Mouse (Mus musculus) heart, embryonic 14.5 days (tissue): ENCODE data around the gene Trim9. TPM values are rescaled to one million over a fixed set of nuclear protein-coding genes. Genes with fewer than 3 reads are reported as not detected.

Experiments
- ATAC-seq: fragments of 200-750 bp; cut with Nextera tagmentation; 2 replicates; pipeline ENCODE4 v1.8.0; 2017; ENCODE audit warnings: low read depth, moderate TSS enrichment; ENCODE audit not compliant: insufficient number of reproducible peaks, insufficient read depth, low FRiP score
- H3K27ac ChIP-seq, 2 experiments: fragments of 200-500 bp in 1 of 2; fragments of 300-500 bp in 1 of 2; sonication (generic) in 1 of 2; replicated peaks in 1 of 2; 2 replicates each; pipeline ENCODE4 v1.5.1; 2012 to 2014; ENCODE audit warnings: low read depth in 2 of 2, low read length in 2 of 2, control low read depth in 1 of 2, mild to moderate bottlenecking in 1 of 2, mixed read lengths in 1 of 2; ENCODE audit not compliant: control insufficient read depth in 1 of 2, insufficient read depth in 1 of 2
- H3K27me3 ChIP-seq: fragments of 300-500 bp; sonication (generic); 2 replicates; pipeline ENCODE4 v1.6.1; 2014; ENCODE audit warnings: mild to moderate bottlenecking, low read length, control low read depth; ENCODE audit not compliant: control insufficient read depth, insufficient read depth
- H3K36me3 ChIP-seq: fragments of 300-500 bp; sonication (generic); 2 replicates; pipeline ENCODE4 v1.6.1; 2014; ENCODE audit warnings: mild to moderate bottlenecking, control low read depth, low read length, mixed read lengths; ENCODE audit not compliant: control insufficient read depth, insufficient read depth
- H3K4me1 ChIP-seq, 2 experiments: fragments of 200-500 bp in 1 of 2; fragments of 300-500 bp in 1 of 2; sonication (generic) in 1 of 2; 2 replicates each; pipeline ENCODE4 v1.6.1; 2012 to 2014; ENCODE audit warnings: low read length in 2 of 2, control low read depth in 1 of 2, mixed read lengths in 1 of 2; ENCODE audit not compliant: control insufficient read depth in 2 of 2, insufficient read depth in 2 of 2
- H3K4me2 ChIP-seq: fragments of 300-500 bp; sonication (generic); 2 replicates; pipeline ENCODE4 v1.6.1; 2014; ENCODE audit warnings: mild to moderate bottlenecking, low read length
- H3K4me3 ChIP-seq, 2 experiments: fragments of 200-500 bp in 1 of 2; fragments of 300-500 bp in 1 of 2; sonication (generic) in 1 of 2; 2 replicates each; pipeline ENCODE4 v1.5.1; 2012 to 2014; ENCODE audit warnings: low read length in 2 of 2, mild to moderate bottlenecking in 2 of 2, control low read depth in 1 of 2, low read depth in 1 of 2, moderate library complexity in 1 of 2; ENCODE audit not compliant: control insufficient read depth in 1 of 2, insufficient read depth in 1 of 2
- H3K9ac ChIP-seq: fragments of 300-500 bp; sonication (generic); 2 replicates; pipeline ENCODE4 v1.6.1; 2014; ENCODE audit warnings: mild to moderate bottlenecking, low read length
- H3K9me3 ChIP-seq: fragments of 300-500 bp; sonication (generic); 2 replicates; pipeline ENCODE4 v1.6.1; 2016; ENCODE audit warnings: low read length, control low read depth; ENCODE audit not compliant: control insufficient read depth
- WGBS: fragments of 180-500 bp; shearing (Covaris S2); extraction: QIAGEN DNeasy Blood & Tissue Kit; methylation state at CpG from one replicate; pipeline ENCODE4 v1.1.7; 2014; 5-methylcytosine and 5-hydroxymethylcytosine counted together
- polyA plus RNA-seq: library from polyadenylated mRNA; unstranded; fragments of >200 nt; fragmentation: Nextera tagmentation; extraction: Ambion mirVana; gene quantifications from 2 replicates; pipeline ENCODE4 v1.2.1, GENCODE M21; 2014

Gene Trim9
- polyA plus RNA-seq, 1 experiment from 2014 or later, result 0.30 TPM

DNA sequence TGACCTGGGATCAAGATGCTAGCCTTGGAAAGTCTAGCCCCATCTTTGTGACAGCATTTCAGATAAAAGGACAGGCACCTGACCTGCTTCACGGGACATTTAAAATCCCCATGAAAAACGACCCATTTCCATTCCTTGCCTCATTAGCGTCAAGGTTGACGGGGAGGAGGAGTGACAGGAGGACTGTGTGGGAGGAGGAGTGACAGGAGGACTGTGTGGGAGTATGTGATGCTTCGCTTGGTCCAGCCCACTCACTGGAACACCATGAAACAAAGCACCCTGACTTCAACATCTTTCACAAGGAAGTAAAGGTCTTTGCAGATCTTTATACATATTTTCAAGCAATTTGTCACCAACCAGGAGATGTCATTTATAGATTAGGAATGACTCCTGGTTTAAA lies 139.2 kb downstream of the Trim9 start:
- 69% methylated on average over 5 of the region's 5 CpGs for WGBS
- H3K27ac ChIP-seq, result no peak overlapping the region
- H3K4me1 ChIP-seq, result no peaks in the 10 kb centered on the region
- no peak overlapping the region for H3K4me2 ChIP-seq
- H3K36me3 ChIP-seq, result peaks cover 10% of the 10 kb centered on the region; the same call in 1 of the 2 replicates
- no peak overlapping the region for H3K9ac ChIP-seq
- no peak for ATAC-seq
- H3K9me3 ChIP-seq, result no peaks in the 10 kb centered on the region
- no peaks in the 10 kb centered on the region for H3K27me3 ChIP-seq
- no peak overlapping the region for H3K4me3 ChIP-seq

DNA sequence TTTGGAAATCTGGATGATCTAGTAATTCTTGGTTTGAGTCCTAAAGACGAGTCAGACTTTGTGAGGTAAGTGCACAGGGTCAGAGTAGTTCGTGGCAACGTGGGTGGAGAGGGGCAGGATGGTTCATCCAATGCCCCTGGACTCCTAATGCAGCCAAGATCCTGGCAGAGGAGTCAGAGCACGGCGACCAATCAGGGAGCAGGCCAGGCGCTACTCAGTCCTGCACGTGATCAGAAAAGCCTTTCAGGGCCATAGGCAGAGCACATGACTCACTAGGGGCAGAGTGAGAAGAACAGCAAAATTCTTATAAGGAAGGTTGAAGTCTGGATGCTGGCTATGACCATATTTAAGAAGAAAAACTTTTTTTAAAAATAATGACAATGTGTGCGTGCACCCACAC lies 143.0 kb downstream of the Trim9 start:
- H3K4me2 ChIP-seq, result no peak overlapping the region
- peaks cover 19% of the 10 kb centered on the region; the same call in 1 of the 2 replicates for H3K36me3 ChIP-seq
- H3K9ac ChIP-seq, result no peak overlapping the region
- no peaks in the 10 kb centered on the region for H3K4me1 ChIP-seq
- no peaks in the 10 kb centered on the region for H3K9me3 ChIP-seq
- 77% methylated on average over 8 of the region's 8 CpGs for WGBS
- no peak overlapping the region for H3K4me3 ChIP-seq
- no peak for ATAC-seq
- no peak overlapping the region for H3K27ac ChIP-seq
- H3K27me3 ChIP-seq, result no peaks in the 10 kb centered on the region

DNA sequence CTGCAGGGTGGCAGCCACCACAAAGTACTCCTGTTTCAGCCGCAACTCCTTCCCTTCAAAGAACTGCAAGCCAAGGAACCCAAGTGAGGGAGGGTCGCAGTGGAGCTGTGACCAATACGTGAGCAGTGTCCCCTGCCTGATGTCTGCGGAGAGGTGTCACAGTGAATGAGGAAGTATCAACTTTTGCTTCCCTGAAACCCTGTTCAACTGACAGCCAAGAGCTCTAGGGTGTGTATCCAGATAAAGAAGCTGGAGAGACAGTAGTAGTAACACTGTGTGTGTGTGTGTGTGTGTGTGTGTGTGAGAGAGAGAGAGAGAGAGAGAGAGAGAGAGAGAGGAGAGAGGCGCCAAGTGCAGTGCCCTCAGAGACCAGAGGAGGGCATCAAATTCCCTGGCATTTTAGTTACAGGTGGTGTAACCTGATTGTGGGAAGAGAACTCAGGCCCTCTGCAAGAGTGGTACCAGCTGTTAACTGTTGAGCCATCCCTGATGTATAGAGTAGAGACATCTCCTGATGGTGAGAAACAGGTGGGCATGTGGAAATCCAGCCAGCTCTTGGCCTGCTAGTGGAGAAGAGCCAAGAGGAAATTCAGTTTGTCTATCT lies 145.4 kb downstream of the Trim9 start:
- Histone ChIP-seq H3K27me3 (no peaks in the 10 kb centered on the region), H3K9me3 (no peaks in the 10 kb centered on the region), H3K4me1 (no peaks in the 10 kb centered on the region), H3K9ac (no peak overlapping the region), H3K36me3 (peaks cover 29% of the 10 kb centered on the region), H3K4me2 (no peak overlapping the region), H3K27ac (no peak overlapping the region), H3K4me3 (no peak overlapping the region)
- ATAC-seq, result no peak
- WGBS, result 72% methylated on average over 5 of the region's 5 CpGs

DNA sequence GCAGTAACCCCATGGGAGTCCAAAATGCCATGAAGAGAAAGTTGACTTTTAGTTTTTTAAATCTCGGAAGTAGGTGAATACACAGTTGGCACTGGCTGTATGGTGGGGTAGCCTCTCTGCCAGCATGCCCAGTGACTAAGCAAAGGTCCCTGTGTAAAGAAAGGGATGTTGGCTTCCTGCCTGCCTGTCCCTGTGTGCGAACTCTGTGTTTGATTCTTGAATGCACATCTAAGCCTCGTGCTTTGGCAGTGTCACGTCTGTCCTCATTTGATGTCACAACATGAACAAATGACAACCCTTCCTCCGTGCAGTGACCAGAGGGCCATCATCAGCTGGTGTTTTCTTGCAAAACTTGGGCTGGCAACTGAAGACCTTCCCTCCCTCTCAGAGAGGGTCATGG lies 151.1 kb downstream of the Trim9 start:
- no peaks in the 10 kb centered on the region for H3K27me3 ChIP-seq
- H3K27ac ChIP-seq, result no peak overlapping the region
- no peak overlapping the region for H3K4me3 ChIP-seq
- no peak overlapping the region for H3K9ac ChIP-seq
- peaks cover 37% of the 10 kb centered on the region for H3K36me3 ChIP-seq
- 86% methylated on average over 5 of the region's 5 CpGs for WGBS
- H3K4me1 ChIP-seq, result peaks cover 2 to 5% of the 10 kb centered on the region in 2 experiments; a peak in 2 of 4 replicates
- no peak overlapping the region for H3K4me2 ChIP-seq
- ATAC-seq, result no peak
- no peaks in the 10 kb centered on the region for H3K9me3 ChIP-seq

DNA sequence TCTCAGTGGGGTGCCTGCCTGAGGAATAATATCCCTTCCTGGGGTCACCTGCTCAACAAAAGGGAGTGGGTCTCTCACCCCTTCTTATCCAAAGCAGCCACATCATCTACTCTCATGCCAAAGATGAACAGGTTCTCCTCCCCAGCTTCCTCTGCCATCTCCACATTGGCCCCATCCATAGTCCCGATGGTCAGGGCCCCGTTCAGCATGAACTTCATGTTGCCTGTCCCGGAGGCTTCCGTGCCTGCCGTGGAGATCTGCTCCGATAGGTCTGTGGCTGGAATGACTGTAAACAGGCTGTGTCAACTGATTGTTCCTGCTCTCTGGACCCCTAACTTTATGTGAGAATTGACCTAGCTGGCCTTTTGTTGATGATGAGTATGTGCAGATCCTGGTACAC lies 152.0 kb downstream of the Trim9 start:
- ATAC-seq, result no peak

More for the DNA sequence above, 152.0 kb downstream of the Trim9 start:
- Histone ChIP-seq H3K27ac (no peak overlapping the region), H3K4me2 (no peak overlapping the region), H3K9me3 (no peaks in the 10 kb centered on the region), H3K4me3 (no peak overlapping the region), H3K9ac (no peak overlapping the region), H3K36me3 (peaks cover 33% of the 10 kb centered on the region), H3K27me3 (no peaks in the 10 kb centered on the region), H3K4me1 (peaks cover 2 to 5% of the 10 kb centered on the region in 2 experiments; a peak in 2 of 4 replicates)
- 92% methylated on average over 6 of the region's 6 CpGs for WGBS

Other genes with a start within 250 kb of the Trim9 start
- gene Nin, start 233.9 kb downstream of the Trim9 start, polyA plus RNA-seq, result 10.8 and 11.5 TPM in 2 replicates
- gene Abhd12b, start 193.5 kb downstream of the Trim9 start, polyA plus RNA-seq, result not detected in 2 replicates
- gene Pygl, start 116.1 kb downstream of the Trim9 start, polyA plus RNA-seq, result 37.4 and 41.4 TPM in 2 replicates
- 51.3 and 58.9 TPM in 2 replicates for gene Tmx1, start 105.5 kb upstream of the Trim9 start, polyA plus RNA-seq